In genomic region chrX:157163394-157163793, GRCm38 (mm10) we compare ENCODE assay signal across 26 mouse cellular contexts.
"Had no signal": no experiment of that assay in that cellular context is flagged by ENCODE, and none has a peak within 500 bp of the region (broad histone marks: within the 10 kb centered on the region; RNA-seq: fewer than 3 reads in every experiment).

No protein-coding gene starts in this region.

- H3K4me1 ChIP-seq: heart, embryonic 13.5 days; heart, embryonic 15.5 days; hindbrain, embryonic 13.5 days; hindbrain, embryonic 15.5 days; kidney, embryonic 15.5 days; limb, embryonic 10.5 days; limb, embryonic 12.5 days had no signal

- H3K27ac ChIP-seq: heart, adult 2 months; heart, embryonic 13.5 days; heart, embryonic 15.5 days; hindbrain, embryonic 13.5 days; hindbrain, embryonic 15.5 days; hindbrain, postnatal 0 days; kidney, embryonic 15.5 days; kidney, postnatal 0 days; left cerebral cortex, adult 2 months; limb, embryonic 10.5 days; limb, embryonic 12.5 days had no signal

- H3K4me2 ChIP-seq: heart, embryonic 11.5 days; heart, embryonic 13.5 days; heart, embryonic 15.5 days; hindbrain, embryonic 13.5 days; hindbrain, embryonic 15.5 days; kidney, embryonic 15.5 days; limb, embryonic 12.5 days; liver, embryonic 11.5 days had no signal

- H3K36me3 ChIP-seq: heart, embryonic 13.5 days; heart, embryonic 15.5 days; hindbrain, embryonic 13.5 days; hindbrain, embryonic 15.5 days; kidney, embryonic 15.5 days; limb, embryonic 10.5 days; limb, embryonic 12.5 days had no signal

- DNase-seq: gastrocnemius, postnatal 14 days; gastrocnemius, postnatal 36 days; heart, adult 11 months; heart, adult 2 months; heart, postnatal 14 days; heart, postnatal 36 days; kidney, adult 11 months; kidney, adult 2 months; kidney, adult 9 months; kidney, postnatal 14 days; kidney, postnatal 36 days; layer of hippocampus, adult 9-11 months; liver had no signal

- ATAC-seq: hindbrain, postnatal 0 days; intestine, embryonic 16.5 days had no signal

- H3K9me3 ChIP-seq: heart, embryonic 13.5 days; heart, embryonic 15.5 days; hindbrain, embryonic 13.5 days; hindbrain, embryonic 15.5 days; kidney, embryonic 15.5 days; limb, embryonic 10.5 days; limb, embryonic 12.5 days had no signal

- H3K27me3 ChIP-seq: heart, embryonic 13.5 days; heart, embryonic 15.5 days; hindbrain, embryonic 13.5 days; hindbrain, embryonic 15.5 days; kidney, embryonic 15.5 days; limb, embryonic 12.5 days had no signal

- H3K4me3 ChIP-seq: heart, adult 2 months; heart, embryonic 13.5 days; heart, embryonic 15.5 days; hindbrain, embryonic 13.5 days; hindbrain, embryonic 15.5 days; kidney, embryonic 15.5 days; left cerebral cortex, adult 2 months; limb, embryonic 10.5 days; limb, embryonic 12.5 days had no signal

- H3K9ac ChIP-seq: heart, embryonic 13.5 days; heart, embryonic 15.5 days; hindbrain, embryonic 13.5 days; hindbrain, embryonic 15.5 days; kidney, embryonic 15.5 days; limb, embryonic 12.5 days had no signal
